Mouse (Mus musculus): Measurements from ENCODE around the gene Shbg.

Shbg gene

DNA sequence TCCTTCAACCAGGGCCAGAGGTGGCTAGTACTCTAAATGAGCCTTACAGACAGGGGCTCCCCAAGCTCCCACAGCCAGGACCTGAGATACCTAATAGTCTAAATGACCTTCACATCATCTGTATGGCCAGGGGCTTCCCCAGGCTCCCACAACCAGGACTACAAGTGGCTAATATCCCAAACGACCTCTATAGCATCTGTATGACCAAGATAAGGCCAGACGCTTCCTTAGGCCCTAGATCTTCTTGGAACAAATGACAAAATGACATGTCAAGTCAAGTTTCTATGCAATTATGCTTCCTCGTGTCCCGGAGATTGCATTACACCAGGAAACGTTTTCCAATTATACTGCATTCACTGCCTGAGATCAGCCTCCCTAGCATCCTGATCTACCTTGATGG is 41.4 kb downstream of the Shbg start:
- in situ Hi-C loops (cut with MseI, MboI) = loop anchor here in 1 of 2 experiments (5.0 kb wide), 1 partner anchor 39 kb away; no protein-coding TSS in a partner anchor

DNA sequence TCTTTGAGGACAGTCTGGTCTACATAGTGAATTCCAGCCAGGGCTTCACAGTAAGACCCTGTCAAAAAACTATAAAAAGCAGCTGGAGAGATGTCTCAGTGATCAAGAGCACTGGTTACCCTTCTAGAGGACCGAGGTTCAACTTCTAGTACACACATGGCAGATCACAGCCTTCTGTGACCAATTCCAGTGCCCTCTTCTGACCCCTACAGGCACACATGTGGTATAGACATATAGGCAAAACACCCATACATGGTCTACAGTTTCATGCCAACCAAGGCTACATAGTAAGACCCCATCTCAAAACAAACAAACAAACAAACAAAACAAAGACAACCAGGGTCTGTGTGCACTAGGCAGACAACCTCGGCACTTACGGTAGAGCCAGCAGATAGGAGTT is 42.5 kb downstream of the Shbg start:
- in situ Hi-C loops (cut with MseI, MboI) = loop anchor here in 1 of 2 experiments (5.0 kb wide), 1 partner anchor 38 kb away; no protein-coding TSS in a partner anchor

DNA sequence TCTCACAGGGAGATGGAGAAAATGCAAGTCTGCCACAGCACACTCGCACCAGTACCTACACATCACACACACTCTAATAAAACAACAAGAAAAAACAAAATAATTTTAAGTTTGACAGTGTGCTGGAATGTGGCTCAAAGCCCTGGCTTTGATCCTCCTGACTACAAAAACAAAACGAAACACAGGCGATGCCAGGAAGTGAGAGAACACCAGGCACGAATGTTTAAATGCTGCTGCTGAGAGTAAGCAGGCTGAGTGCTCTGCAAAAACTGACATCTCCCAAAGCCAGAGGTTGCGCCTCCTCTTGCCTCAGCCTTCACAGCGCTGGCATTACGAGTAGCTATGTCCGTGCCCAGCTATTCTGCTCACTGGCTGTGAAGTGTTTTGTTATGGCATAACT is 52.6 kb downstream of the Shbg start:
- in situ Hi-C loops (cut with MseI, MboI) = no loop called here
